Mouse (Mus musculus) intestine, embryonic 16.5 days (tissue): ENCODE measurements around the gene Notch1. TPM values are rescaled to one million over a fixed set of nuclear protein-coding genes. Genes with fewer than 3 reads are reported as not detected.

ENCODE experiments used
- ATAC-seq: fragments of 200-750 bp; cut with Nextera tagmentation; 2 replicates; pipeline ENCODE4 v1.8.0; 2017; ENCODE audit warnings: moderate TSS enrichment, moderate library complexity
- H3K27ac ChIP-seq: fragments of 300-500 bp; sonication (generic); 2 replicates; pipeline ENCODE4 v1.5.1; 2014; ENCODE audit warnings: mild to moderate bottlenecking, low read length
- H3K27me3 ChIP-seq: fragments of 300-500 bp; sonication (generic); replicated peaks from 2 replicates; pipeline ENCODE4 v1.6.1; 2014; ENCODE audit warnings: low read length, control low read depth, mixed read lengths; ENCODE audit not compliant: control insufficient read depth, insufficient read depth
- H3K36me3 ChIP-seq: fragments of 300-500 bp; sonication (generic); 2 replicates; pipeline ENCODE4 v1.6.1; 2014; ENCODE audit warnings: low read length, control low read depth; ENCODE audit not compliant: control insufficient read depth, insufficient read depth
- H3K4me1 ChIP-seq: fragments of 300-500 bp; sonication (generic); 2 replicates; pipeline ENCODE4 v1.6.1; 2014; ENCODE audit warnings: low read length, control low read depth, mixed read lengths; ENCODE audit not compliant: control insufficient read depth, insufficient read depth
- H3K4me2 ChIP-seq: fragments of 300-500 bp; sonication (generic); 2 replicates; pipeline ENCODE4 v1.6.1; 2014; ENCODE audit warnings: low read depth, low read length, control low read depth
- H3K4me3 ChIP-seq: fragments of 300-500 bp; sonication (generic); 2 replicates; pipeline ENCODE4 v1.5.1; 2014; ENCODE audit warnings: mild to moderate bottlenecking, low read length
- H3K9ac ChIP-seq: fragments of 300-500 bp; sonication (generic); 2 replicates; pipeline ENCODE4 v1.6.1; 2014; ENCODE audit warnings: low read depth, low read length
- H3K9me3 ChIP-seq: fragments of 300-500 bp; sonication (generic); 2 replicates; pipeline ENCODE4 v1.6.1; 2016; ENCODE audit warnings: low read length, control low read depth; ENCODE audit not compliant: control insufficient read depth
- WGBS: fragments of 180-500 bp; shearing (Covaris S2); extraction: QIAGEN DNeasy Blood & Tissue Kit; methylation state at CpG from one replicate; pipeline ENCODE4 v1.1.7; 2014; 5-methylcytosine and 5-hydroxymethylcytosine counted together
- polyA plus RNA-seq: library from polyadenylated mRNA; unstranded; fragments of >200 nt; fragmentation: Nextera tagmentation; extraction: Ambion mirVana; gene quantifications from 2 replicates; pipeline ENCODE4 v1.2.1, GENCODE M21; 2015

Gene Notch1
- polyA plus RNA-seq, 1 experiment from 2014 or later: 7.4 TPM

DNA sequence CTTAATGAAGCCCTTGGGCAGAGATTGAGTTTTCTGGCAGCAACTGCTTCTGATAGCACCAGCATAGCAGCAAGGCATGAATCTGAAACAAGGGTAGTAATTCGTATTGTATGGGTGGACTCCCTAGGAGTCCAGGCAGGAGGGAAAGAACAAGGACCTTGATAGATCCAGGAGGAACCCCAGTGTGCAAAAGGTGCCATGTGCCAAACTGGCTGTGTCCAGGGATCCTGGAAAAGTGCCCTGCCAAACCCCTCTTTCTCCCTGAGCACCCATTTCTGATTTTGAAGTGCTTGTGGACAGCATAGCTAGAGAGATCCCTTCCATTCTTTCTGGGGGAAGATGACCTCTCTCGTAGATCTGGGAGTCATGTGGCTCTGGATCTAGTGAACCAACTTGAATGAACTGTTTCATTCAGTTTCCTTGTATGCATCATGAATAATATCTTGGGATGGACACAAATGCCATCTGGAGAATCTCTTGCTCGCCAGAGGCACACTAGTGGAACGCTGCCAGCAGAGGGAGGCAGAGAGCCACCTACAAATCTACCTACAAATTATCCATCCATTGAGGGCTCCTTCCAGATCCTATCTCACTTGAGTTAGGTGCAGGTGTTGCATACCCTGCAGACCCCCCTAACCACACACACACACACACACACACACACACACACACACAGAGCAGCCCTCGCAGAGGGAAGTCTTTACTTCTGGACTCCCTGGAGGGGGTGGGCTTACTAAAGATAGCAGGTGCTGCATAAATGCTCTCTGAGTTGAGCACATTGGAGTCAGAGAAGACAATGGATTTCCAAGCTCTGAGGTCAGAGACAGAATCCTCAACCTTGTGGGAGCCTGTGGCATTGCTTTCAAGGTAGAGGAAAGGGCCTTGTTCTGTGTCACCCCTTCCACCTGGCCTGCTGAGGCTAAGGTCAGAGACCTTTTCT, 67.1 kb downstream of the Notch1 start:
- ATAC-seq: no peak
- H3K27me3 ChIP-seq: no peaks in the 10 kb centered on the region
- no peak overlapping the region for H3K9ac ChIP-seq
- 15% methylated on average over 5 of the region's 5 CpGs for WGBS
- H3K4me3 ChIP-seq: no peak overlapping the region
- H3K36me3 ChIP-seq: no peaks in the 10 kb centered on the region
- no peaks in the 10 kb centered on the region for H3K9me3 ChIP-seq
- peaks cover 9% of the 10 kb centered on the region for H3K4me1 ChIP-seq
- no peak overlapping the region for H3K4me2 ChIP-seq
- no peak overlapping the region for H3K27ac ChIP-seq

DNA sequence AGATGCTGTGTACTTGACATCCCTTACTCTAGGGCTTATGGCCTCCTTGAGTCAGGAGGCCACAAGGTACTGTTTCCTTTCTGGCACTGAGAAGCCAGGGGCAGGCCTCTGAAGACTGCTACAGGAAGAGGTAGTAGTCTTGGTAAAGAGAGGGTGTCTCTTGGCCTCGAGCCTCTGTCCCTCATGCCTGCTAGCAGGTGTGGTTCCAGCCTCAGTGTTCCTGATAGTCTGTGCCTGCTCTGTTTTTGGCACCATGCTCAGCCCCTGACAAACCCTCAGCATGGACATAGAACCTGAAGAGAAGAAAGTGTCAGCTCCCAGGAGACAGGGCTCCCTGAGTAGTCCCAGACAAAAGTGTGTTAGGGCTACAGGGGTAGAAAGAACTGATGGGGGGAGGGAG, 69.0 kb downstream of the Notch1 start:
- Histone ChIP-seq H3K4me3 (no peak overlapping the region), H3K36me3 (no peaks in the 10 kb centered on the region), H3K9me3 (no peaks in the 10 kb centered on the region), H3K4me2 (no peak overlapping the region), H3K27me3 (no peaks in the 10 kb centered on the region), H3K27ac (no peak overlapping the region), H3K4me1 (peaks cover 20% of the 10 kb centered on the region), H3K9ac (no peak overlapping the region)
- WGBS: 68% methylated on average over 1 of the region's 1 CpGs
- no peak for ATAC-seq

DNA sequence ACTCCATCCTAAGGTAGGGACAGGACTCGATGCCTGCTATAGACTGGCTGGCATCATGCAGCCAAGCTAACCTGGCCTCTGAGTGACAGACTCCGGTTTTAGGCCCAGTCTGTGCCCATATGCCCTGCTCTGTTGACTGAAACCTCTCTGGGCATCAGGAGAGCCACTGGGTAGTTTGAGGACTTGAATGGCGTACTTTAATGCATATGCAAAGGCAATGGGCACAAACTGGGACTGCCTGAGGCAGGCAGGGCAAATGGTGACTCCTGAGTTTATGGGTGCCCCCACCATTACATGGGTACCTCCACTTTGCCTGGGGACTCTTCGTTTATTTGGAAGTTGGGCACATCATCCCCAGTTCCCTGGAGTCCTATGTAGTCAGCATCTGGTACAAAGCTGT, 69.8 kb downstream of the Notch1 start:
- ATAC-seq: no peak
- WGBS: 70% methylated on average over 4 of the region's 4 CpGs
- H3K4me3 ChIP-seq: peak overlapping the region; percentile 59

DNA sequence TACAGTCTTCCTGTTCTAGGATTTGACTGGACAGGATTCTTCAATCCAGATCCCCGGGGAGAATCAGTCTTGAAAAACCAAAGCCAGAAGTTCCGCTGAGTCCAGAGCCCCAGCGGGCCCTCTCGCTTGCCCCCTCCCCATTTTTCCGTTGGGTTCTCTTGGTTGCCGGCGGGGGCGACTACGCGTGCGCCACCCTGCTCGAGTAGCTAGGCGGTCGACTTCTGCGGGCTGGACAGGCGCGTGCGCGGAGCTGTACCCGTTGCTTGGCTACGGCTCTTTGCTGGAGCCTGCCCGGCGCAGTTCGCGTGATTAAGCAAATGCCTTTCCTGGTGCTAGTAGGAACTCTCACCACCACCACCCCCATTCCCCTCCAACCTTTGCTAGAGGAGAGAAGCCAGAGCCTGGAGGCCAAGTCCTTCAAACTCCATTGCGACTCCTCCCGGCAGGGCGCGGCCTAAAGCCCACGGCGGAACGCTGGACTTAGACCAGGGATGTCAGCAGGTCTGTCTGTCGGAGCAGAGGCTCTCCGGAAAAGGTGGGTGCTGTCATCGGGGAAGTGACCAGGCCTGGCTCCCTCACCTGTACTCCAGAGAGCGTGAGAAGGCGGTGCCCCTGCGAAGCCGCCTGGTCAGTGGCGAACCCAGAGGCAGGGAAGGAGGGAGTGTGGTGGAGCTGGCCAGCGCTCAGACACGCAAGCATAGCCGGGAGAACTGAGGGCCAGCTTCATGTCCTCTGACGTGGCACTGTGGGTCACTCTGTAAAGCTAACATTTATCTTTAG, 70.6 kb downstream of the Notch1 start:
- H3K27me3 ChIP-seq: no peaks in the 10 kb centered on the region
- no peaks in the 10 kb centered on the region for H3K9me3 ChIP-seq
- peak overlapping the region; percentile 59 for H3K4me3 ChIP-seq
- no peaks in the 10 kb centered on the region; the same call in 1 of the 2 replicates for H3K36me3 ChIP-seq
- H3K9ac ChIP-seq: peak overlapping the region; percentile 69
- peaks cover 20% of the 10 kb centered on the region for H3K4me1 ChIP-seq
- peak overlapping the region; percentile 78 for H3K4me2 ChIP-seq
- WGBS: under 1% methylated on average over 44 of the region's 44 CpGs
- H3K27ac ChIP-seq: peak overlapping the region; percentile 76
- peak; percentile 92 for ATAC-seq

More for the DNA sequence above, 69.8 kb downstream of the Notch1 start:
- Histone ChIP-seq H3K36me3 (no peaks in the 10 kb centered on the region), H3K9ac (peak overlapping the region; percentile 69), H3K9me3 (no peaks in the 10 kb centered on the region), H3K27ac (peak overlapping the region; percentile 76; the same call in 1 of the 2 replicates), H3K4me1 (peaks cover 20% of the 10 kb centered on the region), H3K4me2 (peak overlapping the region; percentile 78), H3K27me3 (no peaks in the 10 kb centered on the region)

DNA sequence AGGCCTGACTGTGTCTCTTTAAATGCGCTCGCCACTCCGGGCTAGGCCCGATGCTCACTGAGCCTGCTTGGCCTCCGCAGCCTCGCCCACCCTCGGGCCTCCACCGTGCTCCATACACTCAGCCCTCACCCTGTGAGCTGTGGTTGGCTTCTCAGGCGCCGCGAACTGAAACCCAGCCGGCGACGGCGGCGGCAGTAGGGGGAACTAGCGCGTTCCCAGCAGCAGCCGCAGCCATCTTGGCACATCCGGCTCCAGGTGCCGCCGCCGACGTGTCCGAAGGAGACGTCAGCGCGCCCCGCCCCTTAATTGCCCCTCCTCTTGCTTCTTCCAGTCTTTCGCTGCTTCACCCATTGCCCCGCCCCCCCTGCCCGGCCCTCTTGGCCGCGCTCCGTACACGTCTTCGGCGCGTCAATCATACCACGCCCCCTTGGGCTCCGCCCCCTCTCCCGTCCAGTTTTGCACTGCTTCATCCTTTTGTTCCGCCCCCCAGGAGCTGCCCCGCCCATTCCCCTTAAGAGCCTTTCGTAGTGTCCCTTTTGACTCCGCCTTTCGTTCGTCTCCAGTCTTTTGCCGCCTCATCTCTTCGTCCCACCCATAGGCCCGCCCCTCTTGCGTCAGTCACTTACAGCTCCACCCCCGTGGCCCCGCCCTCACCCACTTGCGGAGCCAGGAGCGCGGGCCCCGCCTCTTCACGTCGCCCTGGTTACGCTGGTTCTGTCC, 71.4 kb downstream of the Notch1 start, which contains the start of gene Sec16a:
TSS of gene Sec16a (minus strand) at position 271 of the 720 bp plus-strand sequence.
- peak within 1 kb of the TSS; percentile 77 for H3K4me3 ChIP-seq
- peaks cover 20% of the 10 kb centered on the region for H3K4me1 ChIP-seq
- H3K27me3 ChIP-seq: no peaks in the 10 kb centered on the region
- H3K9me3 ChIP-seq: no peaks in the 10 kb centered on the region
- peak within 1 kb of the TSS; percentile 78 for H3K27ac ChIP-seq
- peak within 1 kb of the TSS; percentile 78 for H3K4me2 ChIP-seq
- under 1% methylated on average over 59 of the region's 61 CpGs for WGBS
- H3K9ac ChIP-seq: peak within 1 kb of the TSS; percentile 86
- ATAC-seq: peak; percentile 94
- no peaks in the 10 kb centered on the region; the same call in 1 of the 2 replicates for H3K36me3 ChIP-seq

DNA sequence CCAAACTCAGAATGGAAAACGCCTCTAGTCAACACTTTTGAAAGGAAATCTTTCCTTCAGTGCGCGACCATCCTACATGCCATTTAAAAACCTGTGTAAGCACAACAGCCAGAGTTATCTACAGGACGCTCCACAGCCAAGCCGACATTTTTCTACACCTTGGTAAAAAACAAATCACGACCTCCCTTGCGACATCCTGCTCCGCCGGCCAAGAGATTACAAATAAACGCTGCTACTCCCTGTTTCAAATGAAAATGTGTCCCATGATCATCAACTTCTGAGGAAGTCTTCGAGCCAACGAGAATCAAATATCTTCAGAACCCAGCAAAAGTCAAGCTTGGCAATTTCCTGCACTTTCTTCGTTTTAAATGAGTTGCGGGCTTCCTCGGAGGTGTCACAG, 72.1 kb downstream of the Notch1 start:
- H3K4me3 ChIP-seq: peak overlapping the region; percentile 77
- H3K27ac ChIP-seq: peak overlapping the region; percentile 78
- no peak for ATAC-seq
- H3K9me3 ChIP-seq: no peaks in the 10 kb centered on the region
- H3K9ac ChIP-seq: peak overlapping the region; percentile 86
- WGBS: 3% methylated on average over 15 of the region's 15 CpGs
- H3K27me3 ChIP-seq: no peaks in the 10 kb centered on the region
- H3K4me2 ChIP-seq: peak overlapping the region; percentile 72
- peaks cover 20% of the 10 kb centered on the region for H3K4me1 ChIP-seq
- H3K36me3 ChIP-seq: no peaks in the 10 kb centered on the region; the same call in none of the 2 replicates

DNA sequence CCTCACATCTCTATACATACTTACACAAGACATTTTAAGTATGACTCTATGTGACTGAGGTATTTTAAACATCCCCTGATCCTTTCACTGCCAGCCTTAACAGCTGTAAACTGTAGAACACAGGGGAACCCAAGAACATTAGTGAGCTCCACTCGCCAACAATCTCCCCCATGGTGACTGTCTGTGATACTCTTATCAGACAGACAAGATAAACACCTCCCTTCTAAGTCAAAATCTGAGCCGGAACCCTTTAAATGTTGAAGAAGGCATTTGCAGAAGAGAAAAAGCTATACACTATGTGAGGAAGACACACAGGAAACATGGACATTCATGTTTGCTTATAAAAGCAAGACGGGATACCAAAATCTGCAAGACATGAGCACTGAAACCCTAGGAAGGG, 72.6 kb downstream of the Notch1 start:
- Histone ChIP-seq H3K9ac (peak overlapping the region; percentile 86), H3K4me2 (peak overlapping the region; percentile 72), H3K4me3 (peak overlapping the region; percentile 77), H3K4me1 (peaks cover 20% of the 10 kb centered on the region), H3K36me3 (no peaks in the 10 kb centered on the region; the same call in none of the 2 replicates), H3K9me3 (no peaks in the 10 kb centered on the region), H3K27ac (no peak overlapping the region), H3K27me3 (no peaks in the 10 kb centered on the region)
- 23% methylated on average over 3 of the region's 3 CpGs for WGBS
- no peak for ATAC-seq

DNA sequence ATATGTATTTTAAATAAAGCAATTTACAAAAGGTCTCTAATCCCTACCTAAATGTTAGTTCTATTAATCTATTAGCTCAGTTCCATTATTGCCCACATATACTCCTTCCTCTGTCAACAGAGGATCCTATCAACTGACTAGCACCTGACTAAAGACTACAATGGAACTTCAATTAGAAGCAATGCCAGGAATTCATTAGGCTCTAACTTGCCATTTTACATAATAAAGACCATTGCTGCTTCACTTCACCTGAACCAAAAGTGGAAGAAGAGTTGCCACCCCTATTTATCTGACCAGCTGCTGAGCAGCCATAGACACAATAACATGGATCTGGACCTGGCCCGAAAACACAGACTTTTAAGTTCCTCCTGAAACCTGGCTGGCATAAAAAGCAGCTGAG, 73.6 kb downstream of the Notch1 start:
- H3K4me2 ChIP-seq: no peak overlapping the region
- ATAC-seq: no peak
- no peaks in the 10 kb centered on the region for H3K27me3 ChIP-seq
- H3K9me3 ChIP-seq: no peaks in the 10 kb centered on the region
- no peak overlapping the region for H3K27ac ChIP-seq
- no peak overlapping the region for H3K9ac ChIP-seq
- H3K4me1 ChIP-seq: peaks cover 20% of the 10 kb centered on the region
- H3K36me3 ChIP-seq: peaks cover 2% of the 10 kb centered on the region
- H3K4me3 ChIP-seq: no peak overlapping the region
- 97% methylated on average over 1 of the region's 1 CpGs for WGBS
